Mouse (Mus musculus) liver, embryonic 14.5 days (tissue): ENCODE data around the gene Wbp2.
A peak's percentile ranks its signal among the peaks of the same experiment; 100 is the strongest.

Source experiments
- CTCF ChIP-seq: IDR thresholded peaks from 2 replicates; pipeline ENCODE4 v1.5.1; 2016; ENCODE audit warnings: antibody characterized with exemption, low read depth, control low read depth
- EP300 ChIP-seq: IDR thresholded peaks from 2 replicates; pipeline ENCODE4 v1.6.1; 2016; ENCODE audit warnings: antibody characterized with exemption, low read depth

GRCm38 (mm10) chr11:116077446-116078204 is 9.2 kb downstream of the Wbp2 start, which contains the start of gene Unc13d:
- TF ChIP-seq CTCF (peak; percentile 88), EP300 (no peak)
